Comparison of ENCODE assay signal across 8 mouse cellular contexts in the genomic region with DNA sequence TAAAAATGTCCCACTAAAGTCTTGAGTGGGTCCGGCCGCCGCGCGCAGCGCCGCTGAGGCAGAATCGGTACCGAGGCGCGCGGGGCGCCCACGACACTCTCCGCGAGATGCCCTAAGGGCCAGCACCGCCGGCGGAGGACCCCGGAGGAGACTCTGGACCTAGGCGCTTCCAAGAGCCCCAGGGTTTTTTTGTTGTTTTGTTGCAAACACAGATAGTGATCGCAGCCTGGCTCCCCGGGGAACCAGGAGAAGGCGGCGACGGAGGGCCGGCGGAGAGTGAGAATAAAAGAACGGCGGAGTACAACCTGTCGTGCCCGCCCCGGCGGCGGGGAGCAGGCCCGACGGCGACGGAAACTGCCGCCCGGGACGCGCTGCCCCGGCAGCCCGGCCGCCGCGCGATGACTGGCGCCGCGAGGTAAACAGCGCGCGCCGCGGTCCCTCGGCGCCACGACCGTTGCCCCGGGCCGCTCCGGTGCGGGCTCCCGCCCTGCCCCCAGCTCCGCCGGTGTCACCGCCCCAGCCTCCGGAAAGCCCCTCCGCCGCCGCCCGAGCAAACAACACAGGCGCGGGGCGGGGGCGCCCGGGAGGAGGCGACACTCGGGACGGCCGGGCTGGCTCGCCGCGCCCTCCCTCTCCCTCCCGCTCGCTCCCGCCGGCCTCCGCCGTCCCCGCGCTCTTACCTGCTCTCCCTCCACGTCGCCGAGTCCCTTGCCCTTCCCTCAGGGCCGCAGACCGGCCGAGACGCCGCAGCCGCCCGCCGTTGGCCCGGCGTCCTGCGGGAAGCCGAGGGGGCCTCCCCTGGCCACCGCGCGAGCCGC. TPM values are rescaled to one million over a fixed set of nuclear protein-coding genes. Genes with fewer than 3 reads are reported as not detected.
A peak's percentile ranks its signal among the peaks of the same experiment; 100 is the strongest.
DNase-seq lines count a peak whose midpoint lies in the region; ATAC-seq and TF ChIP-seq lines count a peak whose summit lies in the region.

No protein-coding gene starts in this region.

- H3K36me3 ChIP-seq in kidney, adult 2 months (ENCODE audit: control insufficient read depth, insufficient read depth, low read length): no peaks in the 10 kb centered on the region
- H3K36me3 ChIP-seq in liver, embryonic 14.5 days (replicated peaks; ENCODE audit: control insufficient read depth, insufficient read depth, low read depth): no peaks in the 10 kb centered on the region

- H3K27ac ChIP-seq in kidney, adult 2 months (ENCODE audit: insufficient read depth, low read depth, low read length): peak overlapping the region; percentile 92
- H3K27ac ChIP-seq in liver, embryonic 14.5 days: peak overlapping the region; percentile 93

- under 1% methylated on average over 100 of the region's 113 CpGs for WGBS in kidney, adult 2 months
- whole genome bisulfite sequencing in liver, embryonic 14.5 days (ENCODE audit: insufficient replicate concordance): under 1% methylated on average over 91 of the region's 113 CpGs

- TF ChIP-seq EP300 in liver, embryonic 14.5 days (IDR thresholded peaks at IDR 0.05; ENCODE audit: low read depth): no peak

- peak overlapping the region; percentile 98 for H3K4me3 ChIP-seq in kidney, adult 2 months (ENCODE audit: insufficient read depth, low read depth, low read length)
- peak overlapping the region; percentile 85 to 89 for H3K4me3 ChIP-seq in liver, embryonic 14.5 days (ENCODE audit: insufficient read depth in 1 of 2, low read depth in 2 of 2, low read length in 2 of 2)

- H3K9me3 ChIP-seq in liver, embryonic 14.5 days (ENCODE audit: control insufficient read depth, low read length): no peaks in the 10 kb centered on the region

- peak; percentile 42 for DNase-seq in ovary, postnatal 10 days (ENCODE audit: low spot score)
- no peak for DNase-seq in ovary, adult 18-20 months (ENCODE audit: low spot score)
- DNase-seq in cerebellum, adult 9-10 months: peak; percentile 52
- peak; percentile 23 for DNase-seq in gastrocnemius, postnatal 25 days
- peak; percentile 61 for DNase-seq in kidney, adult 2 months
- no peak for DNase-seq in liver, embryonic 14.5 days (ENCODE audit: low read depth in 3 of 3, low spot score in 3 of 3)
- DNase-seq in natural killer cell, adult 2 months (ENCODE audit: low spot score in 2 of 2): peak; percentile 38 to 60
- peak; percentile 61 for DNase-seq in thymus, postnatal 0 days (ENCODE audit: low spot score)

- TF ChIP-seq CTCF in kidney, adult 2 months (conservative IDR thresholded peaks at IDR 0.05; ENCODE audit: insufficient read depth, insufficient read length, low read depth, low read length): no peak
- TF ChIP-seq CTCF in liver, embryonic 14.5 days (IDR thresholded peaks at IDR 0.05; ENCODE audit: low read depth): 0 out of 2 replicates have a peak, but pooled peaks have one; percentile 6

- no peak for TF ChIP-seq POLR2A in kidney, adult 2 months (IDR thresholded peaks at IDR 0.05; ENCODE audit: low read depth, low read length)

- no peaks in the 10 kb centered on the region for H3K27me3 ChIP-seq in kidney, adult 2 months (replicated peaks; ENCODE audit: control insufficient read depth, insufficient read depth, low read length)
- no peaks in the 10 kb centered on the region for H3K27me3 ChIP-seq in liver, embryonic 14.5 days (ENCODE audit: control insufficient read depth, insufficient read depth, low read length)

- peak overlapping the region; percentile 98 for H3K9ac ChIP-seq in liver, embryonic 14.5 days (replicated peaks)

- H3K4me2 ChIP-seq in liver, embryonic 14.5 days (ENCODE audit: low read depth): peak overlapping the region; percentile 99

- H3K4me1 ChIP-seq in kidney, adult 2 months (ENCODE audit: control insufficient read depth, insufficient read depth, low read length): no peaks in the 10 kb centered on the region
- H3K4me1 ChIP-seq in liver, embryonic 14.5 days (replicated peaks; ENCODE audit: control insufficient read depth in 2 of 2, insufficient read depth in 2 of 2, low read length in 1 of 2): peaks cover 27 to 29% of the 10 kb centered on the region in 2 experiments

- peak; percentile 40 for ATAC-seq in liver, embryonic 14.5 days (ENCODE audit: insufficient read depth)

RNA-seq across cellular contexts. Expression of gene Elf2, which starts 0.5 kb away (rescaled TPM):
- total RNA-seq in gastrocnemius, postnatal 25 days (2021): 10 to 100 TPM; 44.3 to 46.1 TPM
- 23.5 and 28.1 TPM in 2 replicates for polyA plus RNA-seq in kidney, adult 2 months (2012; rRNA removed)
- polyA plus RNA-seq in liver, embryonic 14.5 days (2012; rRNA removed): 14.8 and 20.7 TPM in 2 replicates
- polyA plus RNA-seq in liver, embryonic 14.5 days (2014; fragmentation: Nextera tagmentation; extraction: Ambion mirVana): 14.7 and 18.9 TPM in 2 replicates
- polyA plus RNA-seq in thymus, postnatal 0 days (2015; fragmentation: Nextera tagmentation; extraction: Ambion mirVana): 80.8 and 86.1 TPM in 2 replicates

RNA-seq across cellular contexts. Expression of gene Mgarp, which starts 56.6 kb away (rescaled TPM):
- not detected for total RNA-seq in gastrocnemius, postnatal 25 days (2021)
- 0.80 TPM in 1 of 2 replicates, not detected in the other for polyA plus RNA-seq in kidney, adult 2 months (2012; rRNA removed)
- polyA plus RNA-seq in liver, embryonic 14.5 days (2012; rRNA removed): 0.25 and 0.48 TPM in 2 replicates
- 0.85 and 1.00 TPM in 2 replicates for polyA plus RNA-seq in liver, embryonic 14.5 days (2014; fragmentation: Nextera tagmentation; extraction: Ambion mirVana)
- polyA plus RNA-seq in thymus, postnatal 0 days (2015; fragmentation: Nextera tagmentation; extraction: Ambion mirVana): 0.72 and 1.0 TPM in 2 replicates

Comparison
In these comparisons a context has a peak if more than half of its experiments do, and no peak if none do; other contexts are left out.
1. DNase-seq: peak in ovary, postnatal 10 days (single experiment), cerebellum, adult 9-10 months (single experiment), gastrocnemius, postnatal 25 days (single experiment), kidney, adult 2 months (single experiment), natural killer cell, adult 2 months (2 of 2) and thymus, postnatal 0 days (single experiment); none in ovary, adult 18-20 months (single experiment) and liver, embryonic 14.5 days (0 of 3).